Mouse (Mus musculus) left cerebral cortex, postnatal 14 days (tissue): ENCODE data around the gene Platr25. TPM values are rescaled to one million over a fixed set of nuclear protein-coding genes. Genes with fewer than 3 reads are reported as not detected.
"Not testable (repeated sequence)": the region's sequence is repeated elsewhere in the genome, so short reads cannot be mapped to it uniquely, and the experiment has no call there.

Experiments used
- DNase-seq, 2 experiments: peaks; one replicate each; pipeline ENCODE4 v3.0.0; 2021 to 2022; ENCODE audit warnings: low spot score in 2 of 2, mixed read lengths in 1 of 2
- intact Hi-C: fragments of 180-260 bp; cut with DNase I; formaldehyde crosslinking; loops from one replicate; pipeline ENCODE4 v1.15.1; 2025
- long read RNA-seq, 2 experiments: library from polyadenylated mRNA; stranded (forward); transcript quantifications; one replicate each; pipeline ENCODE4 v2.0.0; 2021
- total RNA-seq, 2 experiments: library from RNA; stranded (reverse); gene quantifications; 2 replicates each; pipeline ENCODE4 v1.2.3; 2021

Gene Platr25
- 10 to 100 TPM in 1 of 2 experiments, 1 to 10 TPM in 1; 9.7 to 12.4 TPM for total RNA-seq
- long read RNA-seq, experiment 1, partial matches to known transcripts = 0 of 2 reads
- long read RNA-seq, experiment 1, other reads (novel, unspliced or antisense) = 0 of 2 reads
- long read RNA-seq, experiment 2 = 0 reads

- intact Hi-C loops = loop anchor here (5.0 kb wide), 1 partner anchor 97 kb away; the partner anchor contains the start of gene Fbp2
- peak; percentile 38 to 46 for DNase-seq
Measured at GRCm38 (mm10) chr13:62760432-62761415, at the start of gene Platr25. TSS of gene Platr25 (minus strand) at chr13:62760709.

DNA sequence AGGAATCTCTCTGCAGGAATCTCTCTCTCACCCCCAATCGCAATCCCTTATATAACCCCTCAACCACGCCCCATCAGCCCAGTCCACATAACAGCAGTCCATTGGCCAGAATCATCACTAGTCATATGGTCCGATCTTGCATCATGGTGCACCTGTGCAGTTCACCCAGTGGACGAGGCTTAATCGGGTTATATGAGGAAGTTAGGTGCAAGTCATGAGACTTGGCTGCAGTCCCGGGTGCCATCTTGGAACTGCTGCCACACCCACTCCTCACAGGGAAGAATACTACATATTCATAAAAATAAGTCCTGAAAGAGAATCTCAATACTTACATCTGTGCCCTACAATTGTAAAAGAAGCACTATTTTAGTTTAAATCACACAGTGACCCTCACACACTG is 47.5 kb upstream of the Platr25 start:
- intact Hi-C loops, DNase-seq: not testable (repeated sequence)

- DNase-seq, intact Hi-C loops: not testable (repeated sequence)
Measured at GRCm38 (mm10) chr13:62786135-62786493, 25.6 kb upstream of the Platr25 start.

DNA sequence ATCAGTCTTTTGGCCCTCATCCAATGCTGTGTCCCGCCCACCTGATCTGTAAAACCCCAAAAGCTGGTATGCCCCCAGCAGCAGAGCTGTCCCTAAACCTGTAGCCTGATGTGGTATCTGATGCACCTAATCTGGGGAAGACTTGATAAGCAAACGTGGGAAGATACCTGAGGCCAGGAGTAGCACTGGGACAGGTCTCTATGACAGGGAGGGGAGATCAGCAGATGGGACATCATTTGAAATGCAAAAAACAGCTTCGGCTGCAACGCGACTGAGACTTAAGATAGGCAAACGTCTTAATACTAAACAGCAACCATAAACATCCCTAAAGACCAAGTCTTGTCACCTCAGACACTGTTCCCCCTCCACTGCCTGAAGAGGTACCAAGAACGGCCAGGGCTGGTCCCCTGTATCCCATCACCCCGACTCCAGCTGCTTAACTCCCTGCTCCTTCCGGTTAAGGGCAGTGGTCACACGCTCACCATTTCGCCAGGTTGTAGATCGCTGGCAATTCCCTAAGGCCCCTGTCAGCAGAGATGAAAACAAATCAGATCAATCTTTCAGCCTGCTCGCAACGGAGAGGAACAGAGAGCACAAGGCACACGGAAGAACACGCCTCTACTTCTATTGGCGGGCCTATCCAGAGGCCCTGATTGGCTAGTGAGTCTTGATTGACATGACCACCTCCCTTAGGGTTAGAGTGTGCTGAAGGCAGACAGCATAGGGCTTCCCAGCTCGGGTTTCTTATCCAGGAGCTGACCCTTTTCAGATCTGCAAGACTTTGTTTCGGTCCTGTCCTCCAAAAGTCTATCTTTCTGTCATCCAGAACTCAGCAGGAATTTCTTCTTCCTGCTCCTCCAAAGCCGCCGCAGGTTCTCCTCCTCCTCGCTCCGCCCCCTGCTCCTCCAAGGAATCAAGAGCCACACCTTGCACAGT is 25.0 kb upstream of the Platr25 start, which contains the start of gene Gm5141:
Gene Gm5141 (minus strand): TSS at position 610 of the 936 bp plus-strand sequence.
- peak; percentile 26 to 50 for DNase-seq
- intact Hi-C loops = not testable (repeated sequence)

- peak; percentile 72 to 74 for DNase-seq
- intact Hi-C loops = loop anchor here (5.0 kb wide), 1 partner anchor 93 kb away; the partner anchor contains the start of gene Fbp2
Measured at GRCm38 (mm10) chr13:62763806-62764205, 3.3 kb upstream of the Platr25 start.

- intact Hi-C loops = no loop called here
- DNase-seq = no peak
Measured at GRCm38 (mm10) chr13:62733322-62733721, 27.2 kb downstream of the Platr25 start.

DNA sequence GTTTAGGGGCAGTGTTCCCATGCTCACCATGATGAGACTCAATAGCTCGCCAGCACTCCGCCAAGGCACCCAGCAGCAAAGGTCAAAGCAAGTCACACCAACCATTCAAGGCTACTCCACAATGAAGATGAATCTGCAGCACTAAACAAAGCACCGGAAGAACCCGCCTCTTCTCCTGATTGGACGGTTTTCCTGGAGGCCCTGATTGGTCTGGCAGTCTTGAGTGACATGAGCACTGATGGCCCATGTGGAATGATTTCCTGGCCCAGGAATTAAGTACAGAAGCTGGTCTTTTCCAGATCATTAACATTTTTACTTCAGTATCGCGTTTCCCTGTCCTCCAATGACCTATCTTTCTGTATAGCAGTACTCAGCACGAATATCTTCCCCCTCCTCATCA is 47.9 kb downstream of the Platr25 start:
- DNase-seq, intact Hi-C loops: not testable (repeated sequence)

GRCm38 (mm10) chr13:62685287-62685648 is 75.2 kb downstream of the Platr25 start:
- DNase-seq, intact Hi-C loops: not testable (repeated sequence)

DNA sequence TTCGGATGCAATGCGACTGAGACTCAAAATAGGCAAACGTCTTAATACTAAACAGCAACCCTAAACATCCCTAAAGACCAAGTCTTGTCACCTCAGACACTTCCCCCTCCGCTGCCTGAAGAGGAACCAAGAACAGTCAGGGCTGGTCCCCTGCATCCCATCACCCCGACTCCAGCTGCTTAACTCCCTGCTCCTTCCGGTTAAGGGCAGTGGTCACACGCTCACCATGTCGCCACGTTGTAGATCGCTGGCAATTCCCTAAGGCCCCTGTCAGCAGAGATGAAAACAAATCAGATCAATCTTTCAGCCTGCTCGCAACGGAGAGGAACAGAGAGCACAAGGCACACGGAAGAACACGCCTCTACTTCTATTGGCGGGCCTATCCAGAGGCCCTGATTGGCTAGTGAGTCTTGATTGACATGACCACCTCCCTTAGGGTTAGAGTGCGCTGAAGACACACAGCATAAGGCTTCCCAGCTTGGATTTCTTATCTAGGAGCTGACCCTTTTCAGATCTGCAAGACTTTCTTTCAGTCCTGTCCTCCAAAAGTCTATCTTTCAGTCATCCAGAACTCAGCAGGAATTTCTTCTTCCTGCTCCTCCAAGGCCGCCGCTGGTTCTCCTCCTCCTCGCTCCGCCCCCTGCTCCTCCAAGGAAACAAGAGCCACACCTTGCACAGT is 75.8 kb downstream of the Platr25 start:
- intact Hi-C loops = not testable (repeated sequence)
- DNase-seq = peak; percentile 23

GRCm38 (mm10) chr13:62653369-62653743 is 107.2 kb downstream of the Platr25 start:
- DNase-seq = no peak
- intact Hi-C loops = no loop called here

GRCm38 (mm10) chr13:62652681-62653368 is 107.7 kb downstream of the Platr25 start:
- intact Hi-C loops = not testable (repeated sequence)
- DNase-seq = peak; percentile 75 to 77

GRCm38 (mm10) chr13:62627071-62627470 is 133.4 kb downstream of the Platr25 start:
- peak; percentile 39 to 43 for DNase-seq

GRCm38 (mm10) chr13:62624277-62624665 is 136.2 kb downstream of the Platr25 start:
- DNase-seq, intact Hi-C loops: not testable (repeated sequence)

More at GRCm38 (mm10) chr13:62627071-62627470, 133.4 kb downstream of the Platr25 start:
- intact Hi-C loops = loop anchor here (2.0 kb wide), 1 partner anchor 228 kb away; no protein-coding TSS in a partner anchor

DNA sequence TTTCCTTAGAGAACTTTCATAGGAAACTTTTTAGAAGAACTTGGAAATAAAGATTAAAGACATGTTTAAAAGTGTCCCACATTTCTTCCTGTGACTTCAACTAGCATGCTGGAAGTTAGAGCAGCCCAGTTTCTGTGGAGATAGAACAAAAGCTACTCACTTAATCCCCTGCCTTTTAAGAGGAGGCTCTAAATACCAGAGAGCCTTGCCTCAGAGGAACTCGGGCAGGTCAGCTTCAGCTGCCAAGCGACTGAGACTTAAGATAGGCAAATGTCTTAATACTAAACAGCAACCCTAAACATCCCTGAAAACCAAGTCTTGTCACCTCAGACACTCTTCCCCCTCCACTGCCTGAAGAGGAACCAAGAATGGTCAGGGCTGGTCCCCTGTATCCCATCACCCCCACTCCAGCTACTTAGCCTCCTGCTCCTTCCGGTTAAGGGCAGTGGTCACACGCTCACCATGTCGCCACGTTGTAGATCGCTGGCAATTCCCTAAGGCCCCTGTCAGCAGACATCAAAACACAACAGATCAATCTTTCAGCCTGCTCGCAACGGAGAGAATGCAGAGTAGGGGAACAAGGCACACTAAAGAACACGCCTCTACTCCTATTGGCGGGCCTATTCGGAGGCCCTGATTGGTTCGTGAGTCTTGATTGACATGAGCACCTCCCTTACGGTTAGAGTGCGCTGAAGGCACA is 136.8 kb downstream of the Platr25 start, which contains the start of gene 6720489N17Rik:
Gene 6720489N17Rik (minus strand): TSS at position 606 of the 700 bp plus-strand sequence.
- intact Hi-C loops = not testable (repeated sequence)
- peak; percentile 74 to 78 for DNase-seq
